Mouse (Mus musculus) c-Kit-negative CD71-positive TER-119-positive erythroid progenitor cells, embryonic 14.5 days (primary cell): Measurements from ENCODE around the gene Prph2.

Experiments
- DNase-seq: peaks from one replicate; pipeline ENCODE4 v3.0.0-alpha.2; 2013; ENCODE audit warnings: low read depth, low spot score

Gene Prph2

DNA sequence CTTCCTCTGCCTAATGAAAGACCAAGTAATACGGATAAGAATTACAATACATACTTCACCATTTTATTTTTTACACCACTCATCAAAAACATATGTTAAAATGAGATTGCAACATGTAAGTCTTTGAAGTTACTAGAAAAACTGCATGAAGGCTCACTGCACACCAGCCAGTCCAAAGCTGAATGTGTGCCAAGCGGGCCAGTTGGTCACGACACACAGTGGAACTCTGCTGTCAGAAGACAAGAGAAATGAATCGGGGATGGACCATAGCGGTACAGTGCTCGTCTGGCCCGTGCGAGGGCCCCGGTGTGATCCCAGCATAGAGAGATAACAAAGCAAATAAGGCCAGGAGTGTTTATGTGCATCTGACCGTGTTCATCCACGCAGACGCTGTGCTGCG lies 52.9 kb downstream of the Prph2 start:
- DNase-seq: no peak

DNA sequence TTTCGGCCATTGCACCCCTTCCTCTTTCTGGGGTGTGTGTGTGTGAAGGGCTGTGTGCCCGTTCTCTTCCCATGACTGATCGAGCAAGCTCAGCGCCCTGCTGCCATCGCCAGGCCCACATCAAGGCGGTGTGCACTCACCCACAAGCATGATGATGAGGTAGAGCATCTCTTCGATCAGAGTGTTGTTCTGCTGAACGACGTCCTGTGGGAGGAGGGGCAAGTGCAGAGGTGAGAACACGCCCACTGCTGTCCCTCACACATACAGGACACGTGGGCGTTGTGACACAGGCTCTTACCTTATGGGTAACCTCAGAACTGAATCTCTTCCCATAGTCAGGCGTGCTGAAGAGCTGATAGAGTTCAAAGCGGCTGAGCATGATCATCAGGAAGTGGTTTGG lies 56.6 kb downstream of the Prph2 start:
- DNase-seq: no peak

- DNase-seq: no peak
Measured at GRCm38 (mm10) chr17:46972603-46973002, 62.3 kb downstream of the Prph2 start.
